Mouse (Mus musculus) cerebellum, adult 11 months (tissue): ENCODE measurements at regions not wholly inside any gene's neighbourhood (a gene's known extent, or its start where the extent isn't known, plus 50 kb on each side); places are given as distances from the start of the nearest gene placed in this dataset.

Experiments
- DNase-seq: peaks from one replicate; pipeline ENCODE4 v3.0.0; 2022

DNA sequence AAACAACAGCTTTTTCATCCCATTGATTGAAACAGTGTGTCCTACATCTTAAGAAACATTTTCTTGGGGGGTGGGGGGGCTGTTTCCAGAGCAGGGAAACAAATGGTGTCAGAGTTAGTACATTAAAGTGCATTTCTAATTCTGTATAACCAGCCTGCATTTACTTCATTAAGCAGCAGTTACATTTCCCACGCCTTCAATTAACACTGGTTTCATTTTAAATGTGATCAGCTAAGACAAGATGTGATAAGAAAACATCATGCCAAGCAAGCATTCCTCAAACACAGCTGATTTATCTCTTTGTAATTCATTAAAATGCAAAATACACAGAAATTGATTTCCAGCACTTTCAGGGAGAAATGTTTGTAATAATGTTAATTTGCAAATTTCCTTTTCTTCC lies 122.0 kb downstream of the Olfr1505 start:
- DNase-seq = no peak

DNA sequence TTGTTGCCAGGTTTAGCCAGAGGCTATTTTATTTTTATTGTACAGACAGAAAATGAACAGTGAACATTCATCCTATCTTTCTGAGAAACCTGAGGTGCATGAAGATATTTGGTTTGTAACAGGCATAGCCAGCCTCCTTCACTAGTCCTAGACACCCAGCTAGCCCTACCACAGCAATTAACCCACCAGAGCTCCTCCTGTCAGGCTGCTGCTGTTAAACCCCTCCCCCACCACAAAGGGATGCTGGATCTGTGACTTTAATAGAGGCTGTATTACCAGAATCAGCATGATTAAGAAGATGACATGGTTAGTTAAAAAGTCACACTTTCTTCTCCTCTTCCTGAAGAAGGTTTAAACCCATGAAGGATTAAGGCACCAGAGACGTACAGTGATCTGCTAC lies 122.5 kb downstream of the Olfr1505 start:
- DNase-seq = no peak

DNA sequence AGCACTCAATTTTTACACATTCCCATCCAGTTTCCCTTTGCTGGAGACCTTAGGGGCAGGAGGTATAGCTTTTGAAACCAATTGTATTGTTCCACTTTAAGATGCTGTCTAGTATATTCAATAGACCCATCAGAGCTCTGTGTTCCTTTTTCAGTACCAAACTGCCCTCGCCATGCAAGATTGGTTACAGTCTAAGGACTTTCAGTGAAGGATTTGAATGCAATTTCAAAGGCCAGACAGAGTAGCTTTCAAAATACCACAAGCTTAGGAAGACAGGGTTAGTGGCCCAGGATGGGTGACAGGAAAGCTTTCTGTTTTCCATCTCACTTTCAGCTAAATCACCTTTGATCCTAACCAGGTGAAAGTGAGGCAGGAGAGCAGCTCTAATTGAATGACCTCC lies 123.4 kb downstream of the Olfr1505 start:
- DNase-seq = no peak

DNA sequence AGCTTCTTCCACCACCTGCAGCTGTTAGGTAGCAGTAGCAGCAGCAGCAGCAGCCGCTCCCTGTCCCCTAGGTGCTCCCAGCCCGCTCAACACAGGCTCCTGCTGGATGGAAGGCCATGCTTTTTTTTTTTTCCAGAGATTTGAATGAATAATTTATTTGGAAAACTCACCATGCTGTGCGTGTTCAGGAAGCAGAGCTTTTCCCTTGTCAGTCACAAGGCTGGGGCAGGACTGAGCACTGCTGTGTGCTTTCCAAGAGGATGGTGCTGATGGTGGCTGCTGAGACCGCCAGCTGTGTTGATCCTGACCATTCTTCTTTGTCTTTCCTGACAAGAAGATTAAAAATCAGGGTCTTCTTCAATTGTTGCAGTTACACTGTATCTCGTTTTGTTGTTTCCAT lies 129.4 kb downstream of the Olfr1505 start:
- no peak for DNase-seq

DNA sequence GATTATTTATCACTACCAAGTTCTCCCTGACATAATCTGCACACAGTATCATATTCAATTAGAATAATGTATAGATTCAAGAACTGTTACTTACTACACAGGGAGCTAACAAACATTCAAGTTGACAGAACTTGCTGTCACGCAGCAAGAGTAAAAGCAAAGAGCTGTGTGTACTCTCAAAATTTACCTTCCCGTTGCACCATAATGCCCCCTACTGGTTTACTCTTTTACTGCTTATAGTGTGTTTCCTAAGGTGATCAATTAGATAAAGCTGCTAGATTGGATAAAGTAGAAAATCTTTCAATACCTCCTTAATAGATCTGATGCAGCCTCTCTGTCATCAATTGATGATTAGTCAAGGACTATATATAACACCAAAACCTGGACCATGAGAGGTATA lies 132.1 kb downstream of the Olfr1505 start:
- no peak for DNase-seq

DNA sequence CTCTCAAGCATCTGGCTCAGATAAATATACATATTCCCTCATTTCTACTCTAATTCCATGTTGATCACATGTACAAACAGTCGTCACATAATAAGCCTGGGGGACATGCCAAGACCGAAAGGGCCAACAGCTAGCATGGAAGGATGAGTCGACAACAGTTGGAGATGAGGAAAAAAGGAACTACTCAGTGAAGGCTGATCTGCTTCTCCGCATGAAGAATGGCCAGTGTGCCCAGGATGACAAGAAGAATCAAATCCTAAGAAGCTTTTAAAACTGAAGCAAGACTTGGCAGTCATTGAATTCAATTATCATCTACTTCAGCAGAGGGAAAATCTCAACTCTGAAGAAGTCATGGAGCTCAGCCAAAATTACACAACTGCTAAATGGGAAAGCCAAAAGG lies 138.7 kb downstream of the Olfr1505 start:
- DNase-seq = no peak

DNA sequence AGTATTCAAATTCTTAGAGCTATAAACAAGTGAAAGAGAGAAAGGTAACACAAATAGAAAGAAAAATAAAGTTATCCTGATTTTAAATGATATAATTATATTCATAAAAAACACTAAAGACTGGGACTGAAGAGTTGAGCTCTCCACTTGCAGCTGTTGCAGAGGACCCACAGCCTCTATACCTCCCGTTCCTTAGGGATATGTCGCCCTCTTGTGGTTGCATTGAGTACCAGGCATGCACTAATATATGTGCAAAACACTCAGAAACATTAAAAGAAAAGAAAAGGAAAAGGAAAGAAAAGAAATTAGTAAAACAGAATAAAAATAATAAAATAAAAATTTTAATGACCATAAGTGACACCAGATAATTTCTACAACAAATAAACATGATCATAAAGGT lies 167.2 kb downstream of the Olfr1505 start:
- no peak for DNase-seq

DNA sequence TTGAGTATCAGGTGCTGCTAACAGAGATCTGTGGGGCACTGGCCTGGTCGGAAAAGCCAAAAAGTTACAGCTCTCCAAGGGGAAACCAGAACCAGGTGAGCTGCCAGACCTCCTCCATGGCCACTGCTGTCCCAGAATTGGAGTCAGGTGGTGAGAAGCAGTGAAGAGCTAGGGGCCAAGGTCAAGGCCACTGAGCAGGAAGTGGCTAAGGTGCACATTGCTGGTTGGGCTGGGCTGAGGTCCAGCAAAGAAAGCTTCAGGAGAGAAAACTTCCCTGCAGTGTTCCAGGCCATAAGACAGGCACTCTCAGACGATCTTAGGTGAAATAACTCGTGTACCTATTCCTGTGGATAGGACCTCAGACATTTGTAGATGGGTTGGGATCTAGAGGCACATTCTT lies 171.4 kb downstream of the Olfr1505 start:
- DNase-seq = no peak

DNA sequence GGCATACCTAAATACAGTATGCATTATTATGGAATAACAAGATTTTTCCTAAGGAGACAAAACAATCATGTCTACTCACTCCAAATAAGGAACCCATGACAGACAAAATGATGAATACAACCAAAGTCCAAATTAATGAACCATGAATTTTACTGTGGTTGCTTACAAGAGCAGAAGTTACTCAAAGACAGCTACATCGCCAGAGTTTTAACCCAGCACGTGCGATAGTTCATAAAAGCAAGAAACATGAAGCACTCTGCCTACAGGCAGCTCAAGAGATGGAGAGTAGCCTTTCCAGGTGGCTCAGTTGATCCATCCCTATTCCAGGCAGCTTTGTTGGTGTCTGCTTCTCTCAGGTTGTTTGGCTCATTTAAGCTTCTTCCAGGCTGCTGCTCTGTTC lies 176.8 kb downstream of the Olfr1505 start:
- no peak for DNase-seq

DNA sequence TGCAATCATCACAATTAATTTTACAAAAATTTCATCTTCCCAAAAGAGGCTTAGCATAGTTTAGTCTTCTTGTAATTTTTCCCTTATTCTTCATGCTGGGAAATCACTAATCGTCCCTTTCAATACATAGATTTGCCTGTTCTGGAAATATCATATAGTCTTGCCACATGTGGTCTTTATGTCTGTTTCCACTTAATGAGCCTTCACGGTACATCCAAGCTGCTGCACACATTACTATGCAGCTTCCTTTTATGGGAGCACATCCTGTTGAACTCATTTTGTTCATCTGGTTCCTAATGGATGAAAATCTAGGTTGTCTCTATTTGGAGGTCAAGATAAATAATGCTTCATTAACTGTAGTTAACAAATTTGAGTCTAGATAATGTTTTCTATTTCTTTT lies 180.9 kb downstream of the Olfr1505 start:
- no peak for DNase-seq

DNA sequence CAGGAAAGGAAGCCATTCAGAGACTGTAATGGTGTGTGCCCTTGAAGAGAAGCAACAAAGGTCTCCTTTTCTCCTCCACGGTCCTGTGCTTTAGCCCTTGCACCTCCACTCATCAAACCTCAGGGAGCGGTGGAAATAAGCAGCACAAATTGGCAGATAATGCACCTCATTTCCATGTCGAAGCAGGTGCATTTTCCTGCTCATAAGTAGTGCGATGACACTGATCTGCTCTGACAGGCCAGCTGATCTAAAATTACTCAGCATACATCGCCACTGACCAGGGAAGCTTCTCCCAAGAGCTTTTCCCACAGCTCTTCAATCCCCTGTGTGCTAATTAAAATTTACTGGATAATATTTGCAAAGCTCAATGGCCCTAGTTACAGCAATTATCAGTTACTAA lies 182.9 kb downstream of the Olfr1505 start:
- no peak for DNase-seq

DNA sequence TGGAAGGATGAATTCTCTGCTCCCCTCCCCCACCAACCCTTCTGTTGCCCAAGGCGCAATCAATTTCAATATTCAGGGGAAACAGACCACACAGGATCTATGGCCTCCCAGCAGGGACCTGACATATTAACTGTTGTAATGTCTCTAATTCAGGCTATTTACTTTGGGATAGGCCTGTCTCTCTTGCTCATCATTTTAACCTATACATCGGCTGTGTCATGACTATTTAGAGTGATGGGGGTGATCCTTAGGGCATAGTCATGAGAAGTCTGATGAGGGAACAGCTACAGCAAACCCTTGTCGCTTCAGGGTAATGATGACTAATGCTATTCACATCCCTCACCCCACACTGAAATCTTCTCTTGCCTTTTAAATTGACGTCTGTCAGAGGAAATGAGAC lies 195.8 kb downstream of the Olfr1505 start:
- no peak for DNase-seq

DNA sequence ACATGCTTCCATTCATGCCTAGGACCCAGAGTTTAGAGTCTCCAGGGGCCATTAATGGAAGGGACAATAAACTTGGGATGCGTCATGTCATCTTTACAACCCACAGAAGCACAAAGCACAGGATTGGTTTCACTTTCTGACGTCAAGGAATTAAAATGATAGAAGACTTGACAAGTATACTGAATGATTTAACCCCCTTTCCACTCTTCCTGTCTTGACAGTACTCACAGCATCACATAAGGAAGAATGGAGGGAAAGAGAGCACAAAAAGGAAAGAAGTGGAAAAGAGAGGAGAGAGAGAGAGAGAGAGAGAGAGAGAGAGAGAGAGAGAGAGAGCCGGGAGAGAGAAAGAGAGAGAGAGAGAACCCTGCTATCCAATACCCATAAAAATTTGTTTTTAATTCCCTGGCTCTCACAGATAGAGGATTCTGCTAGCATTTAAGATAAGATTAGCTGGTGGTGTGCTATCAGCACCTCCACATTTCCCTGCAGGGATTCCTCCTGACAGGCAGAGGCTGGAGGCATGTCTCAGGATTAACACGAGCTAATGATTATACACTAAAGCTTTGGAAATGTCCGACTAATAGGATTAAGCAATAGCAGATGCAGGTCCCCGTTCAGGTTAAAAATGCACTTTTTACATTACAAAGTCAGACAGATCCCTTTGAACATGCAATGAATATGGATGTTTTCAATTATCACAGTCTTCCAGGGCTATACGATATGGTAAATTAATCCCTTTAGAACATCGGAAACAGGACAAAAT lies 210.2 kb downstream of the Olfr1505 start:
- DNase-seq = no peak

DNA sequence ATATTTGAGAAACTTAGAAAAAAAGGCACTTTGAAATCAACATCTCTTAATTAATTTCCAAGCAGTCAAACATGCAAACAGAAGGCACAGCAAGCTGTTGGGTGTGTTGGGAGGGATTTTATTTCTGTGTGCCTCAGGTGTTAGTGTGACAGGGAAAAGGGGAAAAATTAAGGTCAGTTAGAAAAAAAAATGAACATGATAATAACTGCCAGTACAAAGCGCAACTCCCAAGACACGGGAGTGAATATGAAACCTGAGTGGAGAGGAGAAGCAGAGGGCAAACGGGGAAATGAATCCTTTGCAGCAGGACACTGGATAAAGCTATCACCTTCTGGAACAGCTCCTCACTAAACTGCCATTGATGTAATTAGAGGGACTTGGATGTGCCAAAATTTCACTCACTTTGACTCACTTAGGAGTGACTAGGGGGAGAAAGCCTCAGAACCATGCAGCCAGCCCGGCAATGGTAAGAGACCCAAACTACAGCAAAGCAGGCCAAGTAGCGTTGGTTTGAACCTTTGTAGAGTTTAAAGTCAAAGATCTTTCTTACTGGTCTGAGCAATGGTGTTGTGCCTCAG lies 211.0 kb downstream of the Olfr1505 start:
- DNase-seq = no peak

DNA sequence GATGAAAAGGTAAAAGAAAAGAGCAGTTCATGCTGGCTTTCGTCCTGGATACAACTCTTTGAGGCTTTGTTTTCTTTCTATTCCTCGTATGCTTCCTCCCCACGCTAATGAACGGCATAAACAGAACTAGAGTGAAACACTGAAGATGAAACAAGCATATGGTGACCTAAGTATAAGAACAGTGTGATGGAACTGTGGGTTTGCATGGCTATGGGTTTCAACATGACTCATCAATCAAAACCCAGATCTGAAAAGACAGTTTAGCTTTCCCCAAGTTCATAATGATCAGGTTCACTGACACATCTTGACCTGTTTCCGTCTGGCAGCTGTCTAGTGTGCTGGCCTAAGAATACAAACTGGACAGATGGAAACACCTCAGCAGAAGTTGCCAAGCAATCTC lies 211.7 kb downstream of the Olfr1505 start:
- DNase-seq = no peak

DNA sequence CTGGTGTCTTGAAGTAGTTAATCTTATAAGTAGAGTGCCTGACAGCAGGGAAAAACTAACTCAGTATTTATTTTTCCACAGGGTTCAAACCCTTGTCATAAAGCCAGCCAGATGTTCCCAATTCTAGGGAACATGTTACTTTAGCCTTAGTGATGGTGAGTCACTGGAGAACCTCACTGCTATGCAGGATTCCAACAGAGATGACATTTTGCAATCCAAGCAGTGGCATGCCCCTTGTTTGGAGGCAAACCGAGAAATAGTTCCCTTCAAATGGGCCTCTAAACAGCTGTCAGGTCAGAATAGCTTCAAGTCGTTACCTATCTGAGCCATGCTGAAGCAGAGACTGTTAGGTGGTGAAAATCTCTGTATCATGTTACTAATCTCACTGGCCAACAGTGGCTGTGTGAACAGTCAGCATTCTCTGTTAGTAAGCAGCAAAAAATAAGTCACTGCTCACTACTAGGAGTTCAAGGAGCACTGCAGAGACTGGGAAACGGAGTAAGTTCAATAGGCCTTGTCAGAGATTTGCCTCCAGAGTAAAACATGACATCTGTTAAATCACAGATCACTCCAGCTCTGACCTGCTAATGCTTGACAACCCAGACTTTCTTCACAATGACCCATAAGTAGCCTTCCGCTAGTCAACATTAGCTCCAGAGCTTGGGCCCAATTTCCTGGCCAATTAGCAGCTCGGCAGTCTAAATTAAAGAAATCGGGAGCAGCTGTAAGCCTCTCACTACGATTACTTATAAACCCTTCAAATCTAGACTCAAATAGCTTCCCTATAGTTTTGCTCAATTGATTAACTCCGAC lies 215.3 kb downstream of the Olfr1505 start:
- DNase-seq = no peak

DNA sequence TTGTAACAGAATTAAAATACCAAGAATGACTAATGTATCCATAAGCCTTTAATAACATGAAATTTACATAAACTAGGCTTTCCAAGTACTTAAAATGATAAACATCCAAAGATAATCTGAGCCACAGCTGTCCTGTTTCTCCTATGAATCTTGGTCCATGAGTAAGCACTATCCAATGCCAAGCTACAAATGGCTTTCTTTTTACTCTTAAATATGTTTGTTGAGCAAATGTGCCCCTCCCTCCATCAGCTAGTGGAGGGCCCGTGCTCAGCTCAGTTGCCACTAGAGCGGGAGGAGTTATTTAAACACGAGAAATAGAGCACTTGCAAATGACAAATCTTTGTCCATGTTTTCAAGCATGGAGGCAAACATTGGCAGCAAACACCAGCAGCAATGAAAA lies 247.9 kb downstream of the Olfr1505 start:
- no peak for DNase-seq

DNA sequence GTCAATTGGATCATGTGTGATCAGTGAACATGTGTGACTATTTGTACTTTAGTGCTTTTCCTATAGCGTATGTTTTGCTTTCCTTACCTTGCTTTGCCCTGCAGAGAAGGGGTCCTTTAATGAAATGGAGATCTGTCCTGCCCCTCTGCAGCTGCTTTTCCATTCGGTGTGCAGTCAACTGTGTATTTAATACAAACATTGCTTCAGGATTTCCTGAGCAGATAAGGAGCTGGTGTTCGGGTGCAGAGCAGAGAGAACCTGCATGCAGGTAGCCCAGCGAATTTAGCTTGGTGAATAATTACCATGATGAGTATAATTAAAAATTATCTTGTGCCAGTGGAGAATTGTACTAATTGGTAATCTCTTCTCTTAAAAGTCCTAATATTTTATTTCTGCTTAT lies 249.4 kb downstream of the Olfr1505 start:
- DNase-seq = no peak

DNA sequence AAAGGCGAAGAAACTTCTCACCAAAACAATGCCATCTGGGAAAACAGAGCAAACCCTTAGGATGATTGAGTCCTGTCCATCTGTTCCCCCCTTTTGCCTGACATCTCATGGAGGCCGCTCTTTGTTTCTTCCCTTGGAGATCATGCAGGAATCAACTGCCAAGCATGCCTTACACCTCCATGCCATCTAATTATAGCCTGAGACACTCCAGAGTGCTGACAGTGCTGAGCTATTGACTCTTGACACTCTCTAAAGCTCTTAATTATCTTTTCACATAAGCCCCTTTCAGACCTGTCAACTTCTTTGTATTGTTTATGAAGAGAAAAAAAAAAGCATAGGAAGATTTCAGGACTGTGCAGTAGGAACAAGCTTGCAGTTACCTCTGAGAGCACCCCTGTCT lies 252.4 kb downstream of the Olfr1505 start:
- DNase-seq = no peak

DNA sequence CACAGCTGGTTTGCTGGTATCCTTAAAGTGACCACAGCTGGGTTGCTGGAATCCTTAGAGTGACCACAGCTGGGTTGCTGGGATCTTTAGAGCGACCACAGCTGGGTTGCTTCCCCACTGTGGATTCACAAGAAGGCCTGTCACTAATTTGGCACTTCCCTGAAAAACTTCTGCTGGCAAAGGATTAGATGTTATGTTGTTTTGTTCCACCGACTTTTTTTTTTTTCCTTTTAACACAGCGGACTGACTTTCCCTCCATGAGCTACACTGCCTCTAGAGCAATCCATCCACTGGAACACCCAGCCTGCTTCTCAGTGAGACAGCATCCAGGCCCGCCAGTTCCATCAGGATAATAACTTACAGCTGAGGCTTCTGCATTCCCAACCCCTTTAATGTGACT lies 266.9 kb downstream of the Olfr1505 start:
- no peak for DNase-seq

DNA sequence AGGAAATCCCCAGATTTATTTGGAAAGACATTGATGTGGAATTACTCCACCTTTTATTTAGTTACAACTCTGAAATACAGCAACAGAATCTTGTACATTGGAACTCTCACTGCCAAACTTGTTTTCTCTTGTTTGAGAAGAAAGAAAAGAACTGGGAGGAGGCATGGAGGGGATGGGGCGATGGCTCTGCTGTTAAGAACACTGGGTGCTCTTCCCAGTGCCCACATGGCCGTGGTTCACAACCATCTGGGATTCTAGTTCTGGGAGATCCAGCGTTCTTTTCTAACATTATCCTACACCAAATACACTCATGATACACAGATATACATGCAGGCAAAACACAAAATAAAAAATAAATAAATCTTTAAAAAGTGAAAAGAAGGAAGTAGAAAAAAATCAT lies 267.6 kb downstream of the Olfr1505 start:
- no peak for DNase-seq

DNA sequence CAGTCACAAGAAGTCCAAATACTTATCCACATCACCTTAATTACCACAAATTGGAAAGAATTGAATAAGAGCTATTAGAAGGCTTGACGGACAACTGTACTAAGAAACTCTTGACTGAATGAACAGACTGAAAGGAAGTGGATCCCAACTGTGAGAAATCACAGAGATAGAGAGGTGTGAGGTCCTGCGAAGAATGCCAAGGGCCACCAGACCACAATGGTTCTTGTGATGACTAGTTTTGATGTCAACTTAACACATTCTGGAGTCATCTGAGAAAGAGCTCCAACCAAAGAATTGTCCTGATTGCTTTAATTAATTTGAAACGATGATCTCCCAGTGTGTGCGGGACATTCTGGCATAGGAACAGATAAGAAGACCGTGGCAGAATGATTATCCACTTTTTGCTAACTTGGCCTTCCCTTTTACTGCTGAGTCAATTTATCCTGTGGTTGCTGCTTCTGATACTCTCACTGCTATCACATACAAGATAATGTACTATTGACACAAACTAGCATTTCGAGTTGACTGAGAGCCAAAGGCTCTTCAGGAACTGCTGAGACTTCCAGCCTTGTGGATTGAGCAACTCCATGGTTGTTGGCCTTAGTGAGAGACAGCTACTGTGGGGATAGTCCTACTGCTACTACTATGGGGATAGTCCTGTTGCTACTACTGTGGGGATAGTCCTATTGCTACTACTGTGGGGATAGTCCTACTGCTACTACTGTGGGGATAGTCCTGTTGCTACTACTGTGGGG lies 268.5 kb downstream of the Olfr1505 start:
- DNase-seq = no peak

DNA sequence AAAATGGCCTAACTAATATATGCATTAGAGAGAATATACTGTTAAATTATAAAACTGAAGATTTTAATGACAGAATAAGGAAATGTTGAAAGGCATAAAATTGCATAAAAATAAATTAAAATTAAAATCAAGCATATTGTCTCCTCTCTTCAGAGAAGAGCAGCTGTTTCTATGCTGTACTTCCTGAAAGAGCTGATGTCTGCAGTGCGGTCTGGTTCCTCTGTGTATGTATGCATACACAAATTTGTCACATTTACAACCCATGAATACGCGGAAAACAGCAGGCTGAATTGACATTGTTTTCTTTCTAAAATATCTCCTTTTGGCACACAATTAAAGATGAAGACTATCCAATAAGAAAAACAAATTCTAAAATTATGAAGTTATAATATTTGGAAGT lies 278.5 kb downstream of the Olfr1505 start:
- no peak for DNase-seq

DNA sequence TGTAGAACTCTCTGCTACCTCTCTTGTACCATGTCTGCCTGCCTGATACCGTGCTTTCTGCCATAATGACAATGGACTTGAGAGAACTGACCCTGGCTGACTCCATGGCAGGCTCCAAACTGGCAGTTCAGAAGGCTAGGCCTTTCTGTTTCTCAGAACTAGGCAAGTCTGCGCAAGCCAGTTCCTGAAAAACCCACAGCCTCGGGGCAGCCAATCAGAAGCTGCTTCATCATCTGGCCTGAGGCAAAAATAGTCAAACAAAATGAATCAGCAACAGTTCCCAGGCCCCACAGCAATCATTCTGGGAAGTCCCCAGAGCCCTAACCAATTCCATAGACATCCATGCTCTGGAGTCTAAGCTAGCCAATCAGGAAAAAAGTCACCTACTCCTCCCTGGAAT lies 284.5 kb downstream of the Olfr1505 start:
- DNase-seq = no peak
